Mouse (Mus musculus) thymus, adult 2 months (tissue): Measurements from ENCODE around the gene Mamdc2. TPM values are rescaled to one million over a fixed set of nuclear protein-coding genes. Genes with fewer than 3 reads are reported as not detected.
"Not testable (repeated sequence)": the region's sequence is repeated elsewhere in the genome, so short reads cannot be mapped to it uniquely, and the experiment has no call there.

ENCODE experiments used
- DNase-seq: peaks from one replicate; pipeline ENCODE4 v3.0.0; 2021
- H3K27ac ChIP-seq: fragments of 200-500 bp; 2 replicates; pipeline ENCODE4 v1.5.1; 2012; ENCODE audit warnings: low read length, control low read depth; ENCODE audit not compliant: control insufficient read depth, insufficient read depth
- H3K27me3 ChIP-seq: fragments of 200-500 bp; 2 replicates; pipeline ENCODE4 v1.6.1; 2012; ENCODE audit warnings: mild to moderate bottlenecking, low read length, moderate library complexity, mixed read lengths; ENCODE audit not compliant: control insufficient read depth, insufficient read depth
- H3K36me3 ChIP-seq: fragments of 200-500 bp; 2 replicates; pipeline ENCODE4 v1.6.1; 2012; ENCODE audit warnings: mild to moderate bottlenecking, low read length, moderate library complexity; ENCODE audit not compliant: control insufficient read depth, insufficient read depth
- H3K4me1 ChIP-seq: fragments of 200-500 bp; replicated peaks from 2 replicates; pipeline ENCODE4 v1.6.1; 2012; ENCODE audit warnings: low read length; ENCODE audit not compliant: control insufficient read depth, insufficient read depth
- H3K4me3 ChIP-seq: fragments of 200-500 bp; 2 replicates; pipeline ENCODE4 v1.5.1; 2012; ENCODE audit warnings: mild to moderate bottlenecking, low read length, control low read depth, moderate library complexity; ENCODE audit not compliant: control insufficient read depth, insufficient read depth
- CTCF ChIP-seq: fragments of 200-500 bp; IDR thresholded peaks from 2 replicates; pipeline ENCODE4 v1.5.1; 2012; ENCODE audit warnings: mild to moderate bottlenecking, control low read depth, low read length, moderate library complexity, borderline replicate concordance; ENCODE audit not compliant: control insufficient read depth, poor library complexity, insufficient read depth; ENCODE audit errors: extremely low read depth
- POLR2A ChIP-seq: fragments of 200-500 bp; IDR thresholded peaks from 2 replicates; pipeline ENCODE4 v1.6.1; 2012; ENCODE audit warnings: mild to moderate bottlenecking, low read length, control low read depth, moderate library complexity; ENCODE audit not compliant: control insufficient read depth, poor library complexity, insufficient read depth; ENCODE audit errors: extremely low read depth
- WGBS: fragments of 180-500 bp; shearing (Covaris S2); methylation state at CpG from one replicate; pipeline ENCODE4 v1.1.7; 2018; 5-methylcytosine and 5-hydroxymethylcytosine counted together
- polyA plus RNA-seq: library from polyadenylated mRNA; depleted of rRNA; stranded (reverse); fragments of >200 nt; gene quantifications from 2 replicates; pipeline ENCODE4 v1.2.3, GENCODE M21; 2012; rRNA removed

Mamdc2 gene
- polyA plus RNA-seq = 0.20 and 0.32 TPM in 2 replicates

GRCm38 (mm10) chr19:23447988-23448497 lies at the start of gene Mamdc2:
TSS of gene Mamdc2 (minus strand) at chr19:23448442.
- Histone ChIP-seq H3K4me1 (peaks cover 12% of the 10 kb centered on the region), H3K27ac (no peak within 1 kb of the TSS), H3K27me3 (no peaks in the 10 kb centered on the region), H3K4me3 (peak within 1 kb of the TSS; percentile 15), H3K36me3 (no peaks in the 10 kb centered on the region)
- WGBS = 6% methylated on average over 19 of the region's 19 CpGs
- no peak for TF ChIP-seq POLR2A
- DNase-seq = no peak

- Histone ChIP-seq H3K36me3 (no peaks in the 10 kb centered on the region), H3K4me3 (no peak overlapping the region), H3K4me1 (no peaks in the 10 kb centered on the region), H3K27me3 (no peaks in the 10 kb centered on the region), H3K27ac (no peak overlapping the region)
- 83% methylated on average over 7 of the region's 7 CpGs for WGBS
- TF ChIP-seq POLR2A (no peak), CTCF (no peak)
- DNase-seq = no peak
Measured at GRCm38 (mm10) chr19:23498011-23498410, 49.8 kb upstream of the Mamdc2 start.

GRCm38 (mm10) chr19:23497171-23497917 lies 49.1 kb upstream of the Mamdc2 start:
- H3K36me3 ChIP-seq = no peaks in the 10 kb centered on the region
- TF ChIP-seq POLR2A = no peak
- WGBS = 49% methylated on average over 10 of the region's 10 CpGs
- H3K4me1 ChIP-seq = no peaks in the 10 kb centered on the region
- H3K27me3 ChIP-seq = no peaks in the 10 kb centered on the region
- no peak overlapping the region for H3K27ac ChIP-seq
- DNase-seq = no peak
- H3K4me3 ChIP-seq = no peak overlapping the region

GRCm38 (mm10) chr19:23496536-23496935 lies 48.3 kb upstream of the Mamdc2 start:
- 93% methylated on average over 3 of the region's 3 CpGs for WGBS
- Histone ChIP-seq H3K4me3 (no peak overlapping the region), H3K27ac (no peak overlapping the region), H3K36me3 (no peaks in the 10 kb centered on the region), H3K4me1 (no peaks in the 10 kb centered on the region), H3K27me3 (no peaks in the 10 kb centered on the region)
- DNase-seq = peak; percentile 3
- TF ChIP-seq CTCF = no peak
- TF ChIP-seq POLR2A = no peak

- no peaks in the 10 kb centered on the region for H3K27me3 ChIP-seq
- TF ChIP-seq CTCF (no peak), POLR2A (no peak)
- H3K4me1 ChIP-seq = no peaks in the 10 kb centered on the region
- H3K27ac ChIP-seq = no peak overlapping the region
- no peak for DNase-seq
- no peak overlapping the region for H3K4me3 ChIP-seq
- H3K36me3 ChIP-seq = no peaks in the 10 kb centered on the region
Measured at GRCm38 (mm10) chr19:23492663-23493062, 44.4 kb upstream of the Mamdc2 start.

GRCm38 (mm10) chr19:23490703-23491102 lies 42.5 kb upstream of the Mamdc2 start:
- DNase-seq, H3K4me3 ChIP-seq, H3K27me3 ChIP-seq, H3K4me1 ChIP-seq, H3K27ac ChIP-seq, H3K36me3 ChIP-seq: not testable (repeated sequence)
- 85% methylated on average over 7 of the region's 7 CpGs for WGBS

- H3K4me1 ChIP-seq = no peaks in the 10 kb centered on the region
- no peak for DNase-seq
- H3K36me3 ChIP-seq = no peaks in the 10 kb centered on the region
- WGBS = 18% methylated on average over 8 of the region's 8 CpGs
- H3K4me3 ChIP-seq = no peak overlapping the region
- H3K27ac ChIP-seq = no peak overlapping the region
- H3K27me3 ChIP-seq = no peaks in the 10 kb centered on the region
- TF ChIP-seq CTCF (no peak), POLR2A (no peak)
Measured at GRCm38 (mm10) chr19:23489780-23490179, 41.5 kb upstream of the Mamdc2 start.
